Mouse (Mus musculus) liver, adult 2 months (tissue): ENCODE data around the gene Fbn1. TPM values are rescaled to one million over a fixed set of nuclear protein-coding genes. Genes with fewer than 3 reads are reported as not detected.

Source experiments
- DNase-seq: peaks from one replicate; pipeline ENCODE4 v3.0.0-alpha.2; 2011; ENCODE audit warnings: low read depth, low spot score; ENCODE audit errors: extremely low read depth
- H3K27ac ChIP-seq: fragments of 200-500 bp; replicated peaks from 2 replicates; pipeline ENCODE4 v1.5.1; 2012; ENCODE audit warnings: low read depth, mild to moderate bottlenecking, control low read depth, inconsistent platforms, low read length; ENCODE audit not compliant: insufficient read depth
- H3K27me3 ChIP-seq: fragments of 200-500 bp; 2 replicates; pipeline ENCODE4 v1.6.1; 2012; ENCODE audit warnings: mild to moderate bottlenecking, moderate library complexity, low read length, inconsistent platforms; ENCODE audit not compliant: control insufficient read depth, insufficient read depth
- H3K36me3 ChIP-seq: fragments of 200-500 bp; 2 replicates; pipeline ENCODE4 v1.6.1; 2012; ENCODE audit warnings: low read length, inconsistent platforms; ENCODE audit not compliant: control insufficient read depth, insufficient read depth
- H3K4me1 ChIP-seq: fragments of 200-500 bp; 2 replicates; pipeline ENCODE4 v1.6.1; 2011; ENCODE audit warnings: low read length; ENCODE audit not compliant: control insufficient read depth, insufficient read depth
- H3K4me3 ChIP-seq: fragments of 200-500 bp; 2 replicates; pipeline ENCODE4 v1.5.1; 2011; ENCODE audit warnings: low read depth, mild to moderate bottlenecking, control low read depth, low read length, moderate library complexity; ENCODE audit not compliant: insufficient read depth
- H3K79me2 ChIP-seq: fragments of 200-500 bp; 2 replicates; pipeline ENCODE4 v1.6.1; 2012; ENCODE audit warnings: inconsistent platforms, mild to moderate bottlenecking, low read length, moderate library complexity; ENCODE audit not compliant: control insufficient read depth, insufficient read depth
- H3K9ac ChIP-seq: fragments of 200-500 bp; 2 replicates; pipeline ENCODE4 v1.6.1; 2012; ENCODE audit warnings: low read depth, mild to moderate bottlenecking, control low read depth, inconsistent platforms, low read length
- CTCF ChIP-seq: fragments of 200-500 bp; IDR thresholded peaks from 2 replicates; pipeline ENCODE4 v1.5.1; 2011; ENCODE audit warnings: low read depth, low read length, control low read depth
- POLR2A ChIP-seq: fragments of 200-500 bp; IDR thresholded peaks from 2 replicates; pipeline ENCODE4 v1.6.1; 2011; ENCODE audit warnings: low read length, control low read depth; ENCODE audit not compliant: insufficient read depth; ENCODE audit errors: extremely low read depth
- WGBS: fragments of 180-500 bp; shearing (Covaris S2); methylation state at CpG from one replicate; pipeline ENCODE4 v1.1.7; 2018; 5-methylcytosine and 5-hydroxymethylcytosine counted together
- polyA plus RNA-seq: library from polyadenylated mRNA; depleted of rRNA; stranded (reverse); fragments of >200 nt; gene quantifications from 2 replicates; pipeline ENCODE4 v1.2.3, GENCODE M21; 2012
- total RNA-seq: library from RNA; depleted of rRNA; stranded (reverse); fragments of >200 nt; gene quantifications from 2 replicates; pipeline ENCODE4 v1.2.3, GENCODE M21; 2014

The Fbn1 gene
- total and polyA plus RNA-seq, 2 experiments = 0.84 to 2.6 TPM

- no peak for TF ChIP-seq POLR2A
- TF ChIP-seq CTCF = no peak
- no peak overlapping the region for H3K4me3 ChIP-seq
- 57% methylated on average over 3 of the region's 3 CpGs for WGBS
- H3K9ac ChIP-seq = no peak overlapping the region
- no peak for DNase-seq
- H3K79me2 ChIP-seq = no peaks in the 10 kb centered on the region; the same call in 1 of the 2 replicates
- peaks cover 3% of the 10 kb centered on the region; the same call in 1 of the 2 replicates for H3K4me1 ChIP-seq
- H3K36me3 ChIP-seq = no peaks in the 10 kb centered on the region
- H3K27me3 ChIP-seq = no peaks in the 10 kb centered on the region
- no peak overlapping the region; the same call in 1 of the 2 replicates for H3K27ac ChIP-seq
These were observed 31.6 kb downstream of the Fbn1 start for GRCm38 (mm10) chr2:125476231-125476630.

DNA sequence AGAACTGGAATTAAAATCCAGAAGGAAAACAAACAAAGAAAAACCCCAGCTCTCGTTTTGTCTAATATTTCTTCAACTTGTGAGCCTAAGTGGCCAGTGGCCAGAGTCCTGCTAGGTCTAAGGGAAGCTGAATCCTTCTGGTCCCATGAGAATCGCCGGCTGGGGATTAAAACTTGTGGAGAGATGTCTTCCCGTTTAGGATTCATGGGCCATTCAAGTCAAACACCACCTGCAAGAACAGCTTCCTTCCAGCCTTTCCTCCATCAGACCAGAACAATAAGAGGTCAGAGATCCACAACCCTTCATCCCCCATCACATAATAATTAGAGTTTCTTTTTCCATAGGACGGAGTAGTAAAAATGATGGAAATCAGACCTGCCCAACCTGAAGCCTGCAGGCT is 33.1 kb downstream of the Fbn1 start:
- Histone ChIP-seq H3K79me2 (no peaks in the 10 kb centered on the region), H3K27me3 (no peaks in the 10 kb centered on the region), H3K4me3 (no peak overlapping the region), H3K4me1 (peaks cover 3% of the 10 kb centered on the region; the same call in 1 of the 2 replicates), H3K36me3 (no peaks in the 10 kb centered on the region), H3K9ac (no peak overlapping the region), H3K27ac (no peak overlapping the region)
- 71% methylated on average over 5 of the region's 5 CpGs for WGBS
- TF ChIP-seq CTCF = no peak
- no peak for TF ChIP-seq POLR2A
- no peak for DNase-seq

GRCm38 (mm10) chr2:125473228-125473627 is 34.6 kb downstream of the Fbn1 start:
- H3K79me2 ChIP-seq = no peaks in the 10 kb centered on the region
- 39% methylated on average over 2 of the region's 2 CpGs for WGBS
- H3K4me1 ChIP-seq = peaks cover 3% of the 10 kb centered on the region; the same call in 1 of the 2 replicates
- no peaks in the 10 kb centered on the region for H3K27me3 ChIP-seq
- no peak overlapping the region for H3K9ac ChIP-seq
- no peak overlapping the region for H3K27ac ChIP-seq
- TF ChIP-seq CTCF (no peak), POLR2A (no peak)
- no peak overlapping the region for H3K4me3 ChIP-seq
- H3K36me3 ChIP-seq = no peaks in the 10 kb centered on the region
- DNase-seq = no peak

DNA sequence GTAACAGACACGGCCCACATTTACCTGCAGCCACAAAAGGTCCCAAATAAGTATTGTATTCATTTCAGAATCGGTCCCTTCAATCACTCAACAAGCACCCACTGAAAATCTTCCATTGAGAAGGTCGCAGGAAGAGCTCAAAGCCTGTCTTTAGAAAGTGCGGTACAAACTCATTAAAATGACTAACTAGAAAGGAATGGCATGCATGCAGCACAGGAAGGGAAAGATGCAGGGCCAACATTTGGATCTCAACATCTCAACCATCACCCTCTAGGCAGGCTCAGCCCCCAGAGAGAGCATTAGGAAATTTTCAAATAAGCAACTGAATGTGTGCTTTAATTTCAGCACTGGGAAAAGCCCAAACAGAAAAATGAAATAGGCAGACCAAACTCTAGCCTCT is 36.1 kb downstream of the Fbn1 start:
- no peak for TF ChIP-seq POLR2A
- TF ChIP-seq CTCF = no peak
- Histone ChIP-seq H3K79me2 (no peaks in the 10 kb centered on the region), H3K9ac (no peak overlapping the region), H3K4me1 (peaks cover 3% of the 10 kb centered on the region; the same call in 1 of the 2 replicates), H3K4me3 (no peak overlapping the region), H3K27me3 (no peaks in the 10 kb centered on the region), H3K36me3 (no peaks in the 10 kb centered on the region), H3K27ac (no peak overlapping the region)
- DNase-seq = no peak
- WGBS = 86% methylated on average over 4 of the region's 4 CpGs

- Histone ChIP-seq H3K36me3 (no peaks in the 10 kb centered on the region), H3K4me1 (no peaks in the 10 kb centered on the region; the same call in 1 of the 2 replicates), H3K9ac (no peak overlapping the region), H3K27ac (peak overlapping the region; percentile 79), H3K79me2 (no peaks in the 10 kb centered on the region), H3K27me3 (no peaks in the 10 kb centered on the region), H3K4me3 (no peak overlapping the region)
- 45% methylated on average over 8 of the region's 8 CpGs for WGBS
- TF ChIP-seq POLR2A (no peak), CTCF (no peak)
- peak; percentile 33 for DNase-seq
These were observed 37.1 kb downstream of the Fbn1 start for GRCm38 (mm10) chr2:125470553-125471295.

GRCm38 (mm10) chr2:125464036-125464435 is 43.8 kb downstream of the Fbn1 start:
- no peak for TF ChIP-seq POLR2A
- no peak for TF ChIP-seq CTCF
- 74% methylated on average over 6 of the region's 6 CpGs for WGBS

More at GRCm38 (mm10) chr2:125464036-125464435, 43.8 kb downstream of the Fbn1 start:
- Histone ChIP-seq H3K9ac (no peak overlapping the region), H3K4me1 (no peaks in the 10 kb centered on the region), H3K4me3 (no peak overlapping the region), H3K27me3 (no peaks in the 10 kb centered on the region), H3K79me2 (no peaks in the 10 kb centered on the region), H3K36me3 (no peaks in the 10 kb centered on the region), H3K27ac (no peak overlapping the region)
- no peak for DNase-seq
